Comparison of ENCODE assay signal across 25 mouse cellular contexts in the genomic region with DNA sequence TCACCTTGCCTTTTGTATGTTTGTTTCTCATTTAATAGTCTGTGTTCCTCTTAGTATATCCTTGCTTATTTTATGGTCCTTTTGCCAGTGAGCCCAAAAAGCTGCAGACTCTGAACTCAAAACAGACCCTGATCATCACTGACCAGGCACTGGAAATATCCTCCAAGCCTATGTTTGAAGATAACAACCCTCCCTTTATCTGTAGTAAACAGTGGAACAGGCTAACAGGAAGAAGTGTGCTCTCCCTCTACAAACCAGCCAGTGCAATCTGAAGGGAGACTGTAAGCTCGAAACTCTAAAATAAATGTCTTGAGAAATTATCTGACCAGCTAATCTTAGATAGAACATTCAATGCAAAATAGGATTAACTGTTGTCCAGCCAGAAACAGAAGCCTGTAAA.
A peak's percentile ranks its signal among the peaks of the same experiment; 100 is the strongest.
DNase-seq lines count a peak whose midpoint lies in the region; ATAC-seq and TF ChIP-seq lines count a peak whose summit lies in the region.
"Had no signal": no experiment of that assay in that cellular context is flagged by ENCODE, and none has a peak within 500 bp of the region (broad histone marks: within the 10 kb centered on the region; RNA-seq: fewer than 3 reads in every experiment).

No protein-coding gene starts in this region.

- no peaks in the 10 kb centered on the region for H3K9me3 ChIP-seq in liver, embryonic 11.5 days (ENCODE audit: control insufficient read depth, low read length)
- no peaks in the 10 kb centered on the region for H3K9me3 ChIP-seq in liver, embryonic 14.5 days (ENCODE audit: control insufficient read depth, low read length)
- H3K9me3 ChIP-seq in liver, postnatal 0 days (ENCODE audit: low read length): no peaks in the 10 kb centered on the region
- H3K9me3 ChIP-seq in hindbrain, embryonic 10.5 days: no peaks in the 10 kb centered on the region
- H3K9me3 ChIP-seq: embryonic facial prominence, embryonic 12.5 days; embryonic facial prominence, embryonic 15.5 days; heart, embryonic 13.5 days; hindbrain, embryonic 13.5 days had no signal

- H3K27me3 ChIP-seq in liver, embryonic 11.5 days (replicated peaks; ENCODE audit: control insufficient read depth, insufficient read depth, low read length): no peaks in the 10 kb centered on the region
- H3K27me3 ChIP-seq in liver, embryonic 14.5 days (ENCODE audit: control insufficient read depth, insufficient read depth, low read length): no peaks in the 10 kb centered on the region
- H3K27me3 ChIP-seq in liver, postnatal 0 days (ENCODE audit: insufficient read depth, low read length): no peaks in the 10 kb centered on the region
- H3K27me3 ChIP-seq in hindbrain, embryonic 10.5 days (ENCODE audit: insufficient read depth, poor library complexity, severe bottlenecking): no peaks in the 10 kb centered on the region
- H3K27me3 ChIP-seq: CH12.LX; embryonic facial prominence, embryonic 12.5 days; embryonic facial prominence, embryonic 15.5 days; heart, embryonic 13.5 days; hindbrain, embryonic 13.5 days had no signal

- DNase-seq in liver, embryonic 11.5 days (ENCODE audit: low spot score): no peak
- DNase-seq in liver: no peak
- DNase-seq in liver, embryonic 14.5 days (ENCODE audit: low read depth in 3 of 3, low spot score in 3 of 3): peak in 2 of 3 experiments; percentile 13 to 28
- DNase-seq in liver, postnatal 0 days: no peak
- DNase-seq in hindbrain, embryonic 10.5 days (ENCODE audit: low spot score): no peak
- DNase-seq in right cerebral cortex, adult 2 months (ENCODE audit: low spot score in 2 of 2): no peak
- DNase-seq: adrenal gland, adult 2 months; adrenal gland, postnatal 14 days; B cell, adult 2 months; cerebellum, adult 11 months; cerebellum, adult 2 months; cerebellum, adult 9-11 months; cerebellum, postnatal 25 days; forebrain, postnatal 0 days; gastrocnemius, adult 2 months; gastrocnemius, postnatal 14 days; heart, adult 18-20 months; heart, postnatal 14 days had no signal

- TF ChIP-seq CTCF in liver, embryonic 14.5 days (IDR thresholded peaks at IDR 0.05; ENCODE audit: low read depth): no peak
- no peak for TF ChIP-seq CTCF in liver, postnatal 0 days (IDR thresholded peaks at IDR 0.05; ENCODE audit: low read depth)

- H3K27ac ChIP-seq in liver, embryonic 11.5 days (ENCODE audit: low read depth, low read length): no peak overlapping the region
- no peak overlapping the region for H3K27ac ChIP-seq in liver, embryonic 14.5 days
- no peak overlapping the region for H3K27ac ChIP-seq in liver, postnatal 0 days (ENCODE audit: low read depth)
- no peak overlapping the region for H3K27ac ChIP-seq in hindbrain, embryonic 10.5 days
- H3K27ac ChIP-seq: embryonic facial prominence, embryonic 12.5 days; embryonic facial prominence, embryonic 15.5 days; gastrocnemius, adult 2 months; heart, embryonic 13.5 days; hindbrain, embryonic 13.5 days had no signal

- peak; percentile 88 for ATAC-seq in liver, embryonic 11.5 days (replicated peaks; ENCODE audit: low FRiP score)
- peak; percentile 89 for ATAC-seq in liver, embryonic 14.5 days (ENCODE audit: insufficient read depth)
- peak; percentile 56 for ATAC-seq in liver, postnatal 0 days
- ATAC-seq: forebrain, embryonic 14.5 days; forebrain, postnatal 0 days; hindbrain, embryonic 16.5 days had no signal

- 0 out of 2 replicates have a peak overlapping the region, but pooled peaks have one; percentile 12 for H3K4me2 ChIP-seq in liver, embryonic 11.5 days
- peak overlapping the region; percentile 32; the same call in 1 of the 2 replicates for H3K4me2 ChIP-seq in liver, embryonic 14.5 days (ENCODE audit: low read depth)
- H3K4me2 ChIP-seq in liver, postnatal 0 days (ENCODE audit: low read depth, low read length): no peak overlapping the region
- H3K4me2 ChIP-seq: embryonic facial prominence, embryonic 12.5 days; embryonic facial prominence, embryonic 15.5 days; heart, embryonic 13.5 days; hindbrain, embryonic 13.5 days had no signal

- H3K4me1 ChIP-seq in liver, embryonic 11.5 days (replicated peaks; ENCODE audit: control insufficient read depth, insufficient read depth, low read length): peaks cover 5% of the 10 kb centered on the region; the same call in 1 of the 2 replicates
- peaks cover 9 to 11% of the 10 kb centered on the region in 2 experiments for H3K4me1 ChIP-seq in liver, embryonic 14.5 days (replicated peaks; ENCODE audit: control insufficient read depth in 2 of 2, insufficient read depth in 2 of 2, low read length in 1 of 2)
- H3K4me1 ChIP-seq in liver, postnatal 0 days (ENCODE audit: insufficient read depth): no peaks in the 10 kb centered on the region
- H3K4me1 ChIP-seq in hindbrain, embryonic 10.5 days (replicated peaks): no peaks in the 10 kb centered on the region
- H3K4me1 ChIP-seq: embryonic facial prominence, embryonic 12.5 days; embryonic facial prominence, embryonic 15.5 days; hindbrain, embryonic 13.5 days had no signal

- H3K9ac ChIP-seq in liver, embryonic 11.5 days (ENCODE audit: low read depth, low read length): no peak overlapping the region
- no peak overlapping the region for H3K9ac ChIP-seq in liver, embryonic 14.5 days (replicated peaks)
- no peak overlapping the region for H3K9ac ChIP-seq in liver, postnatal 0 days (replicated peaks)
- H3K9ac ChIP-seq: embryonic facial prominence, embryonic 12.5 days; embryonic facial prominence, embryonic 15.5 days; forebrain, postnatal 0 days; heart, embryonic 13.5 days; hindbrain, embryonic 13.5 days had no signal

- WGBS in liver, embryonic 11.5 days: 24% methylated on average over 1 of the region's 1 CpGs
- 16% methylated on average over 1 of the region's 1 CpGs for WGBS in liver, embryonic 14.5 days (ENCODE audit: insufficient replicate concordance)
- WGBS in liver, postnatal 0 days (ENCODE audit: insufficient replicate concordance): 21% methylated on average over 1 of the region's 1 CpGs
- 93% methylated on average over 1 of the region's 1 CpGs for whole genome bisulfite sequencing in hindbrain, embryonic 10.5 days

- TF ChIP-seq EP300 in liver, embryonic 14.5 days (IDR thresholded peaks at IDR 0.05; ENCODE audit: low read depth): peak; percentile 72
- peak; percentile 44; the same call in 1 of the 2 replicates for TF ChIP-seq EP300 in liver, postnatal 0 days (IDR thresholded peaks at IDR 0.05; ENCODE audit: low read depth)

- H3K36me3 ChIP-seq in liver, embryonic 11.5 days (ENCODE audit: control insufficient read depth, insufficient read depth, low read length): no peaks in the 10 kb centered on the region
- no peaks in the 10 kb centered on the region for H3K36me3 ChIP-seq in liver, embryonic 14.5 days (replicated peaks; ENCODE audit: control insufficient read depth, insufficient read depth, low read depth)
- no peaks in the 10 kb centered on the region for H3K36me3 ChIP-seq in liver, postnatal 0 days (replicated peaks; ENCODE audit: insufficient read depth, low read length)
- no peaks in the 10 kb centered on the region for H3K36me3 ChIP-seq in hindbrain, embryonic 10.5 days
- H3K36me3 ChIP-seq: embryonic facial prominence, embryonic 12.5 days; embryonic facial prominence, embryonic 15.5 days; heart, embryonic 13.5 days; hindbrain, embryonic 13.5 days had no signal

- H3K4me3 ChIP-seq in liver, embryonic 11.5 days (ENCODE audit: low read depth, low read length): no peak overlapping the region
- H3K4me3 ChIP-seq in liver, embryonic 14.5 days (ENCODE audit: insufficient read depth in 1 of 2, low read depth in 2 of 2, low read length in 2 of 2): no peak overlapping the region
- H3K4me3 ChIP-seq in liver, postnatal 0 days (ENCODE audit: low read depth, low read length): no peak overlapping the region
- no peak overlapping the region for H3K4me3 ChIP-seq in hindbrain, embryonic 10.5 days
- H3K4me3 ChIP-seq: embryonic facial prominence, embryonic 12.5 days; embryonic facial prominence, embryonic 15.5 days; gastrocnemius, adult 2 months; heart, embryonic 13.5 days; hindbrain, embryonic 13.5 days had no signal

Comparison
In these comparisons a context has a peak if more than half of its experiments do, and no peak if none do; other contexts are left out.
1. DNase-seq: peak in liver, embryonic 14.5 days (2 of 3); none in liver, embryonic 11.5 days (single experiment), liver (single experiment), liver, postnatal 0 days (single experiment), hindbrain, embryonic 10.5 days (single experiment) and right cerebral cortex, adult 2 months (0 of 2).
2. Peak in every context shown above with its lines, with median percentiles within 50 percentile points of each other: ATAC-seq.